Mouse (Mus musculus): ENCODE data around the gene Isg15. TPM values are rescaled to one million over a fixed set of nuclear protein-coding genes. Genes with fewer than 3 reads are reported as not detected.
A peak's percentile ranks its signal among the peaks of the same experiment; 100 is the strongest.
"Not testable (repeated sequence)": the region's sequence is repeated elsewhere in the genome, so short reads cannot be mapped to it uniquely, and the experiment has no call there.

Isg15 gene
- total RNA-seq, 2 experiments from 2014 or later: 4.8 to 6.8 TPM

DNA sequence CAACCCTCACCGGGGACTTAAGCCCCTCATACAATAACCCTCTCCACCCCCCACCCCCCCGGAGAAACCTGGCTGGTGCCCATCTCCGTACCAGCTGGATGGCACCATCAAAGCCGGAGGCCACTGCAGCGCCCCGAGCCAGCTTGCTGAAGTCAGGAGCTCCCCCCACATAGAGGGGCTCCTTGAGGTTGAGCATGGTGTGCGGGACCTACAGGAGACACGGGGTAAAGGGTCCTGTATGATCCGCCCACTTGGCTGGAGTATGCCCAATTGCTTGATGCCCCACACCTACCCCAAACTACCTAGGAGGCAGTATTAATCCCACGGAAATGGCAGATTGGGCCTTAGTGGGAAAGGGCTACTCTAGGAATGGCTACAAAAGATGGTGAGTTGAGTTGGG, 31.5 kb downstream of the Isg15 start:
- peak in 1 of 2 experiments; percentile 14 for DNase-seq (ENCODE audit: low spot score in 2 of 2)

DNA sequence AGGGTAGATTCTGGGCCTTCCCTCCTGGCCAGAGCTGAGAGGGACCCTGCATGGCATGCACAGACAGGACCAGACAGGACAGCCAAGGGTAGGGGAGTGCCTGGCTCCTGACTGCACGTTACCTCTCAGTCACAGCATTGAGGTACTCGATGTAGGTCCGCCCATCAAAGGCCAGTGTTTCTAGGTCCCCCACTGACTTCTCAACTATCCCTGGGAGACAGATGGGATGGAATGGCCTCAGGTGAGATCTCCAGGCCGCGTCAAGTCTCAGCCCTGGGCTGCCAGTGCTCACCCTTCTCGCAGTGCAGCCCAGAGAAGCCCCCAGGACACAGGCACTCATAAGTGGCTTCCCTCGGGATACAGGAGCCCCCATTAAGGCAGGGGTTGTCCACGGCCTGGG, 32.0 kb downstream of the Isg15 start:
- peak in 1 of 2 experiments; percentile 15 for DNase-seq (ENCODE audit: low spot score in 2 of 2)

DNA sequence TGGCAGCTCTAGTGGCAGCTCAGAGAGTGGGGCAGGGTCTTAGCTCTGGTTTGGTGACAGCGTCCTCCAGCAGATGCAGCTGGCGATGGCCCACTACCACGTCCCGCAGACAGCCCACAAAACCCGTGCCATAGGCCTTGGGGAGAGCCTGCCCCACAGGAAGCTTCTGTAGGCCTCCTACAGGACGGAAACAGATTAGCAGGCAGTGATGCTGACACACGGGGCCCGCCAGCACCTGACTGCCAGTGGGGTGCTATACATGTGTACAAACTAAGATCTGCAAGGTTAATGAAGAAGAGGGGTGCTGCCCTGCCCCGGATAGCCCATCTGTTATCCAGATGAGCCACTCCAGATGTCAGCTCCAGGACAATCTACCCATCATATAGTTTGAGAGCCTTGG, 34.1 kb downstream of the Isg15 start:
- peak in 1 of 2 experiments; percentile 17 for DNase-seq (ENCODE audit: low spot score in 2 of 2)

GRCm38 (mm10) chr4:156154771-156155170, 45.8 kb downstream of the Isg15 start:
- DNase-seq (ENCODE audit: low spot score in 2 of 2): no peak

- DNase-seq (ENCODE audit: low spot score in 2 of 2): not testable (repeated sequence)
Observed at GRCm38 (mm10) chr4:156150887-156151286, 49.7 kb downstream of the Isg15 start.

Small RNA genes within 50 kb of the gene (microRNA-seq; reads per million reads assigned to microRNA genes)
- 0.47 to 5.5 reads per million in 2 experiments for gene Mir7658 (ENCODE audit: borderline number of aligned reads in 2 of 2)

Other genes starting within 250 kb of the Isg15 start
- gene C1qtnf12, start 238.5 kb downstream of the Isg15 start, total RNA-seq (2021): 10 to 100 TPM; 69.5 to 94.3 TPM
- 1 to 10 TPM; 5.9 to 6.1 TPM for gene B3galt6, start 208.2 kb downstream of the Isg15 start, total RNA-seq (2021)
- gene Sdf4, start 207.9 kb downstream of the Isg15 start, total RNA-seq (2021): 100 to 1,000 TPM; 227 to 290 TPM
- gene Tnfrsf4, start 187.0 kb downstream of the Isg15 start, total RNA-seq (2021): under 1 TPM; 0.29 to 0.66 TPM
- not detected for gene Tnfrsf18, start 174.7 kb downstream of the Isg15 start, total RNA-seq (2021)
- under 1 TPM in 1 of 2 experiments, not detected in 1; 0.35 TPM for gene Ttll10, start 141.4 kb downstream of the Isg15 start, total RNA-seq (2021)
- gene 9430015G10Rik, start 90.8 kb downstream of the Isg15 start, total RNA-seq (2021): 10 to 100 TPM in 1 of 2 experiments, 1 to 10 TPM in 1; 9.6 to 12.9 TPM
- gene Rnf223, start 70.3 kb downstream of the Isg15 start, total RNA-seq (2021): under 1 TPM in 1 of 2 experiments, not detected in 1; 0.10 TPM
- gene Agrn, start 3.3 kb downstream of the Isg15 start, total RNA-seq (2021): 10 to 100 TPM; 27.8 to 29.7 TPM
- 1 to 10 TPM; 3.3 to 4.7 TPM for gene AW011738, start 2.5 kb upstream of the Isg15 start, total RNA-seq (2021)
- gene Perm1, start 15.1 kb upstream of the Isg15 start, total RNA-seq (2021): 1 to 10 TPM; 5.8 to 7.4 TPM
- gene Plekhn1, start 34.0 kb upstream of the Isg15 start, total RNA-seq (2021): 10 to 100 TPM; 19.7 to 19.8 TPM
- gene Noc2l, start 35.2 kb upstream of the Isg15 start, total RNA-seq (2021): 10 to 100 TPM; 40.2 to 44.0 TPM
- 1 to 10 TPM; 1.1 to 1.6 TPM for gene Samd11, start 54.8 kb upstream of the Isg15 start, total RNA-seq (2021)
- not detected for gene Vmn2r-ps159, start 130.3 kb upstream of the Isg15 start, total RNA-seq (2021)